18 mouse cellular contexts compared by ENCODE assay signal in the genomic region with DNA sequence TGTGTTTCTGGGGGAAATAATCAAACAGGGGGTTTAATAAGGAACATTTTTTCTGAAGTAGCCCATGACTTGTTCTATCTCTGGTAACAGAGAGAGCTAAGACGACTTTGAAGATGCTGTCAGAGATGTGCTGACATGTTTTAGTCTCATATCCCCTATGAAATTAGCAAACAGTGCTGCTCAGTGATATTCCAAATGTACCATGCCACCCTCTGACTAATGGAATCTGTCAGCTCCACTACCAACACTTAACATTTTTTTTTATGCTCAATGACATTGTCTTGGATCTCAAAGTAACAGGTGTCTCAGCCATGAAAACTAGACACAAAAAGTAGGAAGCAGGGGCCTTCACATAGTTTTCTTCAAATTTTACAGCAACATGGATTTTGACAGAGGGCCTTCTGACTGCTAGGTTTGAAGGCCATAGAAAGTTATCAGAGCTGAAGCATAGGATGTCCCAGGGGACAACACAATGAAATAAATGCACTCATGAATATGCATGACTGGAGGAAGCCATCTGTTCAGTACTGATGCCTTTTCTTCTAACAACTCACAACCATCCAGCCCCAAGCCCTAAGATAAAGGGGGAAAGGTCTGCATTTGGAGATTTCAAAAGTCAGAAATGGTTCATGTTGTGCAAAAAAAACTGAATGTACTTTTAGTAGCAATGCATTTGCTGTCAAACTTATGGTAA.
DNase-seq lines count a peak whose midpoint lies in the region; ATAC-seq lines count a peak whose summit lies in the region.
"Had no signal": no experiment of that assay in that cellular context is flagged by ENCODE, and none has a peak within 500 bp of the region (broad histone marks: within the 10 kb centered on the region; RNA-seq: fewer than 3 reads in every experiment).

No protein-coding gene starts in this region.

- no peak overlapping the region for H3K9ac ChIP-seq in forebrain, embryonic 11.5 days (ENCODE audit: low read length)
- no peak overlapping the region for H3K9ac ChIP-seq in hindbrain, embryonic 11.5 days (ENCODE audit: low read depth, low read length)
- no peak overlapping the region for H3K9ac ChIP-seq in midbrain, embryonic 14.5 days (replicated peaks; ENCODE audit: low read length)
- H3K9ac ChIP-seq: embryonic facial prominence, embryonic 15.5 days; intestine, embryonic 15.5 days; liver, postnatal 0 days; stomach, embryonic 15.5 days had no signal

- no peak overlapping the region for H3K27ac ChIP-seq in forebrain, embryonic 11.5 days (ENCODE audit: low read depth, low read length)
- H3K27ac ChIP-seq in forebrain, embryonic 10.5 days, result no peak overlapping the region
- no peak overlapping the region for H3K27ac ChIP-seq in hindbrain, embryonic 11.5 days (ENCODE audit: low read depth, low read length)
- no peak overlapping the region for H3K27ac ChIP-seq in midbrain, embryonic 14.5 days (replicated peaks; ENCODE audit: low read depth, low read length)
- H3K27ac ChIP-seq: embryonic facial prominence, embryonic 15.5 days; intestine, embryonic 15.5 days; kidney, postnatal 0 days; macrophage; stomach, embryonic 15.5 days had no signal

- H3K9me3 ChIP-seq in forebrain, embryonic 11.5 days (ENCODE audit: control insufficient read depth, low read length), result no peaks in the 10 kb centered on the region
- H3K9me3 ChIP-seq in forebrain, embryonic 10.5 days, result no peaks in the 10 kb centered on the region
- no peaks in the 10 kb centered on the region for H3K9me3 ChIP-seq in hindbrain, embryonic 11.5 days (ENCODE audit: control insufficient read depth, low read length)
- no peaks in the 10 kb centered on the region for H3K9me3 ChIP-seq in midbrain, embryonic 14.5 days (ENCODE audit: control insufficient read depth, low read length)
- H3K9me3 ChIP-seq: embryonic facial prominence, embryonic 15.5 days; intestine, embryonic 15.5 days; stomach, embryonic 15.5 days had no signal

- H3K4me2 ChIP-seq in forebrain, embryonic 11.5 days (ENCODE audit: low read depth, low read length, severe bottlenecking), result no peak overlapping the region
- no peak overlapping the region for H3K4me2 ChIP-seq in hindbrain, embryonic 11.5 days (replicated peaks; ENCODE audit: low read depth, low read length)
- H3K4me2 ChIP-seq in midbrain, embryonic 14.5 days (ENCODE audit: low read length), result no peak overlapping the region
- H3K4me2 ChIP-seq: embryonic facial prominence, embryonic 15.5 days; intestine, embryonic 15.5 days; stomach, embryonic 15.5 days had no signal

- peak; percentile 88 for ATAC-seq in forebrain, embryonic 11.5 days (replicated peaks; ENCODE audit: low FRiP score)
- ATAC-seq in hindbrain, embryonic 11.5 days (ENCODE audit: low FRiP score), result peak; percentile 96
- peak; percentile 78 for ATAC-seq in midbrain, embryonic 14.5 days (ENCODE audit: low FRiP score, low TSS enrichment)
- ATAC-seq: intestine, embryonic 15.5 days; liver, postnatal 0 days; Patski had no signal

- no peaks in the 10 kb centered on the region for H3K27me3 ChIP-seq in forebrain, embryonic 11.5 days (ENCODE audit: control insufficient read depth, insufficient read depth, low read length)
- H3K27me3 ChIP-seq in forebrain, embryonic 10.5 days (ENCODE audit: poor library complexity, severe bottlenecking), result no peaks in the 10 kb centered on the region
- no peaks in the 10 kb centered on the region for H3K27me3 ChIP-seq in hindbrain, embryonic 11.5 days (ENCODE audit: control insufficient read depth, insufficient read depth, low read length)
- no peaks in the 10 kb centered on the region for H3K27me3 ChIP-seq in midbrain, embryonic 14.5 days (ENCODE audit: control insufficient read depth, insufficient read depth, low read length)
- H3K27me3 ChIP-seq: embryonic facial prominence, embryonic 15.5 days; intestine, embryonic 15.5 days; Patski; stomach, embryonic 15.5 days had no signal

- no peaks in the 10 kb centered on the region for H3K36me3 ChIP-seq in forebrain, embryonic 11.5 days (ENCODE audit: control insufficient read depth, insufficient read depth, low read length)
- no peaks in the 10 kb centered on the region for H3K36me3 ChIP-seq in forebrain, embryonic 10.5 days (replicated peaks)
- no peaks in the 10 kb centered on the region for H3K36me3 ChIP-seq in hindbrain, embryonic 11.5 days (ENCODE audit: control insufficient read depth, insufficient read depth, low read length)
- no peaks in the 10 kb centered on the region for H3K36me3 ChIP-seq in midbrain, embryonic 14.5 days (ENCODE audit: control insufficient read depth, insufficient read depth, low read length)
- H3K36me3 ChIP-seq: embryonic facial prominence, embryonic 15.5 days; intestine, embryonic 15.5 days; stomach, embryonic 15.5 days had no signal

- intact Hi-C loops in left cerebral cortex, postnatal 36 days (cut with DNase I), result no loop called here

- WGBS in forebrain, embryonic 11.5 days, result 77% methylated on average over 1 of the region's 1 CpGs
- 82% methylated on average over 1 of the region's 1 CpGs for WGBS in forebrain, embryonic 10.5 days
- 68% methylated on average over 1 of the region's 1 CpGs for WGBS in hindbrain, embryonic 11.5 days
- WGBS in midbrain, embryonic 14.5 days, result 68% methylated on average over 1 of the region's 1 CpGs

- no peak for DNase-seq in forebrain, embryonic 11.5 days (ENCODE audit: low spot score)
- DNase-seq in forebrain, embryonic 10.5 days (ENCODE audit: extremely low spot score, low spot score), result no peak
- peak; percentile 36 for DNase-seq in embryo, embryonic 10.5 days (ENCODE audit: low spot score)
- peak; percentile 64 for DNase-seq in hindbrain, embryonic 11.5 days (ENCODE audit: low spot score)
- peak; percentile 67 for DNase-seq in midbrain, embryonic 14.5 days
- no peak for DNase-seq in kidney, postnatal 25 days
- DNase-seq in thymus, postnatal 36 days, result no peak
- DNase-seq in left cerebral cortex, postnatal 36 days (ENCODE audit: low spot score in 2 of 2), result no peak
- DNase-seq: cerebellum, postnatal 25 days; liver, postnatal 0 days; thymus, postnatal 4 days had no signal

- no peaks in the 10 kb centered on the region for H3K4me1 ChIP-seq in forebrain, embryonic 11.5 days (replicated peaks; ENCODE audit: control insufficient read depth, insufficient read depth, low read length)
- H3K4me1 ChIP-seq in forebrain, embryonic 10.5 days, result no peaks in the 10 kb centered on the region
- no peaks in the 10 kb centered on the region for H3K4me1 ChIP-seq in hindbrain, embryonic 11.5 days (replicated peaks; ENCODE audit: control insufficient read depth, insufficient read depth, low read length)
- H3K4me1 ChIP-seq in midbrain, embryonic 14.5 days (ENCODE audit: control insufficient read depth, insufficient read depth, low read length), result no peaks in the 10 kb centered on the region
- H3K4me1 ChIP-seq: embryonic facial prominence, embryonic 15.5 days; intestine, embryonic 15.5 days; stomach, embryonic 15.5 days had no signal

- H3K4me3 ChIP-seq in forebrain, embryonic 11.5 days (ENCODE audit: low read depth, low read length), result no peak overlapping the region
- no peak overlapping the region for H3K4me3 ChIP-seq in forebrain, embryonic 10.5 days
- H3K4me3 ChIP-seq in hindbrain, embryonic 11.5 days (ENCODE audit: low read depth, low read length), result no peak overlapping the region
- no peak overlapping the region for H3K4me3 ChIP-seq in midbrain, embryonic 14.5 days (replicated peaks; ENCODE audit: low read depth, low read length)
- H3K4me3 ChIP-seq: embryonic facial prominence, embryonic 15.5 days; intestine, embryonic 15.5 days; myocyte; stomach, embryonic 15.5 days had no signal

Comparison
In these comparisons a context has a peak if more than half of its experiments do, and no peak if none do; other contexts are left out.
1. DNase-seq: peak in embryo, embryonic 10.5 days (single experiment), hindbrain, embryonic 11.5 days (single experiment) and midbrain, embryonic 14.5 days (single experiment); none in forebrain, embryonic 11.5 days (single experiment), forebrain, embryonic 10.5 days (single experiment), kidney, postnatal 25 days (0 of 2), thymus, postnatal 36 days (0 of 2) and left cerebral cortex, postnatal 36 days (0 of 2).
2. Peak in every context shown above with its lines, with median percentiles within 50 percentile points of each other: ATAC-seq.